Mouse (Mus musculus): Measurements from ENCODE around the gene Defb13.

GRCm38 (mm10) chr8:21956336-21956735 is 9.8 kb downstream of the Defb13 start:
- TF ChIP-seq CTCF (IDR thresholded peaks at IDR 0.05; ENCODE audit: borderline replicate concordance, extremely low read depth, insufficient read depth, insufficient read length) (no peak), POLR2A (IDR thresholded peaks at IDR 0.05; ENCODE audit: borderline replicate concordance, extremely low read depth, insufficient read depth, insufficient read length, poor library complexity, severe bottlenecking) (no peak)
